Mouse (Mus musculus): ENCODE measurements around the gene Rftn1.
A peak's percentile ranks its signal among the peaks of the same experiment; 100 is the strongest.

The Rftn1 gene

GRCm38 (mm10) chr17:50201828-50202445 lies 11.5 kb upstream of the Rftn1 start:
- DNase-seq, result no peak

GRCm38 (mm10) chr17:50199075-50199850 lies 8.8 kb upstream of the Rftn1 start:
- DNase-seq, result peak; percentile 63

DNA sequence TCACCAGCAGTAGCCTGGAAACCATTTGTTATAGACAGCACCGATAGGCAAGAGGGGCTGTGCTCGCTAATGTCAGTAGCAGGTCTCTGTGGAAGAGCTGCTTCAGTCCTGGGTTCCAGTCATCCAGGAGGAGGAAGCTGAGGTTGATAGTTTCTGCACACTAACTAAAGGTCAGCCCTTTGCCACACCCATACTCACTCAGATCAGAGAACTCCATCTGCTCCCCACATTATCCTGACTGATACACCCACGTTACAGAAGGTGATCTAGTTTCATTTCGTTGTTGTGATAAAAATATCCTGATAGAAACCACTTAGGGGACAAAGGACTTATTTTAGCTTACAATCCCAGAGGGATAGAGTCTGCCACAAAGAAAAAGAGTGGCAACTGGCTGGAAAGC lies 7.1 kb upstream of the Rftn1 start:
- DNase-seq, result no peak

DNA sequence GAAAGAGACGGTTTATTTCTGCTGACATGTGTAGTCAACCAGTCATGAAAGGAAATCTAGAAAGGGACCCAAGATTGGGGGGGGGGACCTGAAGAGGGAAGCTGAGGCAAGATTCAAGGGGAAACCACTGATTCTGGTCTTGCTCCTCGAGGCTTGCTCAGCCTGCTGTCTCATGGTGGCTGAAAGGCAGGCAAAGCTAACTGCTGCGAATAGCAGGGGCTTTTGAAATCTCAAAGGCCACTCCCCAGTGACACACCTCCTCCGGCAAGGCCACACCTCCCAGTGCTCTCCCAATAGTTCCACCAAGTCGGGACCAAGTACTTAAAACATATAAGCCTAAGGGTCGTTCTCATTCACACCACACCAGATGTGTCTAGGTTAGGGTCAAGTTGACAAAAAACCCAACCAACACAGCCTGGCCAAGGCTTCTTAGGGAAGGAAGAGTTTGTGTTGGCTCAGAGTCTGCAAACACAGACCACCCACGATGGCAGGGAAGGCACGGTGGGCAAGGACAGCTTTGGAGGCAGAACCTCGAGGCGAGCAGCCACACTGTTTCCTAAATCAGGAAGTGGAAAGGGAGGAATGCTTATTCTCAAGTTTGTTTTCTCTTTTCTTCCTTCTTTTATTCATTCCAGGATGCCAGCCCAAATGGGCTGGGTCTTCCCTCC lies 5.7 kb upstream of the Rftn1 start:
- no peak for DNase-seq

- no peak for DNase-seq
These were observed 4.9 kb upstream of the Rftn1 start for GRCm38 (mm10) chr17:50195399-50195798.

- DNase-seq, result no peak
These were observed 4.1 kb upstream of the Rftn1 start for GRCm38 (mm10) chr17:50194541-50194940.

DNA sequence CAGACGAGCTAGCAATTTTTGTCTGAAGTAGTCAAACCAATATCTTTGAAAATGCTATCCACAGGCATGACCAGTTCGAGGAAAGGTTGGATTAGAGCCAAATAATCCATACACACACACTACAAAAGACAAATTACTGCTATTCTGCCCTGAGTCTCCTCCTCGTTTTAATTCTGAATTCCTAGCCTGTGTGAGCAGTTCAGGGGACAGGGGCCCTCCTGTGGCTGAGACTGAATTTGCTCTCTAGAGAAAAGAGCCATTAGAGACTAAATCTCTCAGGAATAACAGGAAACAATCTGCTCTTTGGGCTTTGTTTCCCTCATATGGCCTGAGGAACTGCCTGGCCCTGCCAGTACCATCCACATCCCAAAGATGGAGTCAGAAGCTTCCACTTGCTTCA lies 3.2 kb upstream of the Rftn1 start:
- DNase-seq, result no peak

- no peak for DNase-seq
These were observed 2.0 kb upstream of the Rftn1 start for GRCm38 (mm10) chr17:50192376-50192940.

DNA sequence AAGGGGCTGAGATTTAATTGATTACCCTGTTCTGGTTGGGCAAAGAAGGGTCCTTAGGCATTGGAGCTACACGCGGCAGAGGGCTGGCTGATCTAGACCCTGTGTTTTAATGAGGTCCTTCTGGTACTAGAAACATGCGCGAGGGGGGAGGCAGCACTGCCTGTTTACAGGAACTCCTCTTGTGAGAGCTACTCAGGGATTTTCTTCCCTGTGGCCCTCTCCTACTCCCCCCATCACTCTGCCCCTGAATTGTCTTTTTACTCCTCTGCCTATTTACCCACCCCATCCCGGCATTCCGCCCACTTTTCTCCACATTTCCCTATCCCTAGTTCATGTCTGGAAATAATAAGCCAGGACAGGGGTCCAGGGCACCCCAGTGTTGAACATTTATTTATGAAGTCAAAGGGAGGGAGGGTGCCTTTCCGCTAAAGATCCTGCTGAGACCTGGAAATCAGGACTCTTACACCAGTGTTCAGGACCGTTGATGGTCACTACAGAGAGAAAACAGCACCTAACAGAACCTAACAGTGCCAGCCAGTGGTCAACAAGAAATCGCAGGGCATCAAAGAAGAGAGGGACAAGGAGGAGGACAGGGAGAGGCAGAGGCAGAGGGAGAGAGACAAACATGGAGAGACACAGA lies 964 bp upstream of the Rftn1 start:
- DNase-seq, result no peak

DNA sequence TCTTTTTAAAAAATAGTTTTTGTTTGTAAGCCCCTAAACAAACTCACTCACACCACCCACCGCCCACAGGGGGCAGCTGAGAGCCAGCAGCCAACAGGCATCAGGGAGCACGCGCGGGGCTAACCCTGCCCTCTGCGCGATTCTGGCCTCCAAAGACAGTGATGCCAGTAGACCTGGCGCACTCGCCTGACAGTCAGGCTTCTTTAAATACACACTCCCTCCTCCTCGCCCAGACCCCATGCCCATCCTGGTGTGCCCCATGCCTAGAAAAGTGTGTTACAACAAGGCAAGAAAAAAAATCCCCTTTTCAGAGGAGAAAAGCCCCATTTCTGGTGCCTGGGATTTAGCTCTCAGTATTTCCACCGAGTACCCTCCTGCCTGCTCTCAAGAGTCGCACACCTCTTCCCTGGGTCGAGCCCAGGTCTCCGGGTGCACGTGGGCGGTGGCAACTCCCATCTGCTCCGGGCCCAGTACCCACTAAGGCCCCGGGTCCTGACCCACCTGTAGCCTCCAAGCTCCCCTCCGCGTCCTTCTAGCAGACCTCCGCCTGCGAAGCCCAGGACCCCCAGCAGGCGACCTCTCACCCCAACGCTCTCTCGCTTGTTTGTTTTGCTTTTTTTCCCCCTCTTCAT lies 977 bp downstream of the Rftn1 start:
- DNase-seq, result no peak

- DNase-seq, result no peak
These were observed 1.7 kb downstream of the Rftn1 start for GRCm38 (mm10) chr17:50188662-50189345.

GRCm38 (mm10) chr17:50185616-50186015 lies 4.9 kb downstream of the Rftn1 start:
- DNase-seq, result no peak

GRCm38 (mm10) chr17:50185083-50185482 lies 5.4 kb downstream of the Rftn1 start:
- DNase-seq, result no peak

DNA sequence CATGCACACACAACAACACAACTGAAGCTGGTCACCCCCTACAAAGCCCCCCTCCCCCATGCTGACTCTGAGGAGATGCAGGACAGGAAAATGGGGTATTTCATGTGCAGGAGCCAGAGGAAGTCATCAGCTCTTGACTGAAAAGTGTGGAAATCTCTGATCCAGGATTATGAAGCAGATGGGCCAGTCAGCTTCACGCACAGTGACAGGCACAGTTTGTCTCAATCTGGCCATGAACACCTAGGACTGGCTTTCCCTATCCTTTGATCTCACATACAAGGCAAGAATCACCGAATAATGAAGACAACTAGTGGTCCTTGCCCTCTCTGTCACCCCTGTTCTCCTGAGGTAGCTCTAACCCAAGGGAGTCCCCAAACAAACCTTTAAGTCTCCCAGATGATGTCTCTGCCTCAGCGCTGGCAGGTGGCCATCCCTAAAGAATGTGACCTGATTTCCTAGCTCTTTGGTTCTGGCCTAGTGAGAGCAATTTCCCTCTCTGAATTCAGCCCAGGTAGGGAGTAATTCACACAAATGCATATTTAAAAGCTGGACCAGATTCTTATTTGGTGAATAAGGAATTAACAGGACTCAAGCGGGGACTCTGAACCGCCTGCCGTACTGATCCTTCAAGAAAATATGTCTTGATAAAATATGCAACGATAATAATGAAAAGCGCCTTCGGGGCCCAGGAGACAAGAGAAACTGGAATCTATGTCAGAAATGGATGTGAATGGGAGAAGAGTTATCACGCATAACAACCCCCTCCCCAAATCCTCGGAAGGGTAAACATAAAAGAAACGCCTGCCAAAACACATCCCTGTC lies 6.0 kb downstream of the Rftn1 start:
- peak; percentile 68 for DNase-seq

GRCm38 (mm10) chr17:50183300-50183699 lies 7.2 kb downstream of the Rftn1 start:
- DNase-seq, result no peak

DNA sequence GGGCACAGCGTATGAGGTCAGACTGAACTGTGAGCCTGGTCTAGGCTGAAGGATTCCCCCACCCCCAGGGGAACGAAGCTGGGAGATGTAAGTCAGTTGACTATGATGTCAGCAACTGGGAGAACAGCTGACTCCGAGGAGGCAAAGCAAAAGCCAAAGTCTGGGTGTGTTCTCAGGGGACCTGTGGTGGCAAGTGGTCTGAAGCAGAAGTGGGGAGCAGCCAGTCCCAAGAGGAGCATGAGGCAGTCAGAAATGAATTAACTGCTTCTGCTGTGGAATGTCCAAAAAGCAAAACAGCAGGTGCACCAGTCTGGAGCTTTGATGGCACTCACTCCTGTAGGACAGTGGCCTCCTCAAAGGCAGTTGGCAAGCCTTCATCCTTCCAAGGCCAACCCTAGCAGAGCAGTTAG lies 7.9 kb downstream of the Rftn1 start:
- DNase-seq, result peak; percentile 37

DNA sequence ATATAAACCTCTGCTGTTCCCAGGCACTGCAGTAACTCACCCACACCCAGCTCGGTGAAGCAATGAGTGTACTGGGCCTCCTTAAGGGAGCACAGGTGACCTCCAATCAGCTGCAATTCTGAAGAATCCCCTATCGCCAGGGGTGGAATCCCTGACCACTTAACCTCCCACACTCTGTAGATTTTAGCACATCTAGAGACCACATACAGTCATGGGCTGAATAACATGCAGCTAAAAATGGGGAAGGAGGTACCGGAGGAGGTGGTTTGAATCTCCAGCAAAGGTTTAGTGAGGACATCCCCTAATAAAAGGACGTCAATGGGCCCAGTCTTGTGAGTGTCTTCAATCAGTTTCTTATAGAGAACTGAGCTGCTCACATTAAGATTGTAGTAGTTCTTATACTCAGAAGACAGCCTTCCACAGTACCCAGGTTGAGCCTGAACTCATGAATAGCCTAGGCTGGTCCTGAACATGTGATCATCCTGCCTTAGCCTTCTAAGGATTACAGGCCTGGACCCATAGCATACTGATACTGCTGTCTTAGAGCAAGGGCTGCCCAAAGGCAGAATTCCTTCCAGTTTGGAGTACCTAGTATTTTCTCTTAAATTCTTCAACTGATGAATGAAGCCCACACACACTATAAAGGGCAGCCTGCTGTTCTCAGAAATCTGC lies 9.4 kb downstream of the Rftn1 start:
- no peak for DNase-seq

GRCm38 (mm10) chr17:50173776-50174175 lies 16.7 kb downstream of the Rftn1 start:
- no peak for DNase-seq

DNA sequence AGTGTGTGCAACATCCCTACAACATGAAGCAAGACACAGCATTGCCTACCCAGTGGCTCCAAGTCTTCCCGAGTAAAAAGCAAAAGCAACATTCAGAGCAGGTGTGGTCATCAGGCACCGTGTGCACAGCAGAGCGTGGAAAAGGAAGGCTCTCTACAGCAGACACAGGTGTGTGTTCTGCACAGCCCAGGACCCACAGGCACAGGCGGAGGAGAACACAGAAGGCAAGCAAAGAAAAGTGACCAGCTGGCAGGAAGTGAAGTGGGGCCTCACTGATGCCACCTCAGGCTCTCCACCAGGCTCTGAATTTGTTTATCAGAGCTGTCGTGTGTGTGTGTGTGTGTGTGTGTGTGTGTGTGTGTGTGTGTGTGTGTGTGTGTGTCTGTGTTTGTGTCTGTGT lies 17.1 kb downstream of the Rftn1 start:
- DNase-seq, result no peak

- no peak for DNase-seq
These were observed 17.7 kb downstream of the Rftn1 start for GRCm38 (mm10) chr17:50172795-50173194.

All from cerebellum, adult 11 months (tissue).